Mouse (Mus musculus) NIH3T3 (cell line): ENCODE measurements around the gene Agmo.

Source experiments
- DNase-seq: peaks from one replicate; pipeline ENCODE4 v3.0.0-alpha.2; 2012; ENCODE audit warnings: low read depth

The Agmo gene

GRCm38 (mm10) chr12:37241566-37242021 is at the start of gene Agmo:
Gene Agmo (plus strand): TSS chr12:37241641.
- DNase-seq: no peak

GRCm38 (mm10) chr12:37231119-37231518 is 10.3 kb upstream of the Agmo start:
- DNase-seq: no peak

- no peak for DNase-seq
These were observed 371 bp upstream of the Agmo start for GRCm38 (mm10) chr12:37240975-37241565.

GRCm38 (mm10) chr12:37242484-37242883 is 1.0 kb downstream of the Agmo start:
- no peak for DNase-seq

GRCm38 (mm10) chr12:37244876-37245275 is 3.4 kb downstream of the Agmo start:
- DNase-seq: no peak

GRCm38 (mm10) chr12:37251688-37252087 is 10.2 kb downstream of the Agmo start:
- DNase-seq: no peak

GRCm38 (mm10) chr12:37257099-37257498 is 15.7 kb downstream of the Agmo start:
- DNase-seq: no peak

GRCm38 (mm10) chr12:37259771-37260528 is 18.5 kb downstream of the Agmo start:
- no peak for DNase-seq

- no peak for DNase-seq
These were observed 22.2 kb downstream of the Agmo start for GRCm38 (mm10) chr12:37263685-37264084.

- no peak for DNase-seq
These were observed 27.3 kb downstream of the Agmo start for GRCm38 (mm10) chr12:37268636-37269152.

GRCm38 (mm10) chr12:37272660-37273059 is 31.2 kb downstream of the Agmo start:
- no peak for DNase-seq

GRCm38 (mm10) chr12:37273964-37274657 is 32.7 kb downstream of the Agmo start:
- DNase-seq: no peak

- DNase-seq: no peak
These were observed 33.2 kb downstream of the Agmo start for GRCm38 (mm10) chr12:37274658-37275019.

GRCm38 (mm10) chr12:37306956-37307466 is 65.6 kb downstream of the Agmo start:
- no peak for DNase-seq

GRCm38 (mm10) chr12:37310786-37311185 is 69.3 kb downstream of the Agmo start:
- DNase-seq: no peak

GRCm38 (mm10) chr12:37322860-37323259 is 81.4 kb downstream of the Agmo start:
- DNase-seq: no peak

- DNase-seq: no peak
These were observed 93.5 kb downstream of the Agmo start for GRCm38 (mm10) chr12:37334987-37335386.

GRCm38 (mm10) chr12:37344225-37344624 is 102.8 kb downstream of the Agmo start:
- DNase-seq: no peak

- no peak for DNase-seq
These were observed 104.3 kb downstream of the Agmo start for GRCm38 (mm10) chr12:37345696-37346095.

- DNase-seq: no peak
These were observed 150.9 kb downstream of the Agmo start for GRCm38 (mm10) chr12:37392316-37392715.

GRCm38 (mm10) chr12:37402541-37402940 is 161.1 kb downstream of the Agmo start:
- no peak for DNase-seq

GRCm38 (mm10) chr12:37426350-37426749 is 184.9 kb downstream of the Agmo start:
- no peak for DNase-seq

- no peak for DNase-seq
These were observed 185.3 kb downstream of the Agmo start for GRCm38 (mm10) chr12:37426750-37427149.
